9 mouse cellular contexts compared by ENCODE assay signal in the genomic region with DNA sequence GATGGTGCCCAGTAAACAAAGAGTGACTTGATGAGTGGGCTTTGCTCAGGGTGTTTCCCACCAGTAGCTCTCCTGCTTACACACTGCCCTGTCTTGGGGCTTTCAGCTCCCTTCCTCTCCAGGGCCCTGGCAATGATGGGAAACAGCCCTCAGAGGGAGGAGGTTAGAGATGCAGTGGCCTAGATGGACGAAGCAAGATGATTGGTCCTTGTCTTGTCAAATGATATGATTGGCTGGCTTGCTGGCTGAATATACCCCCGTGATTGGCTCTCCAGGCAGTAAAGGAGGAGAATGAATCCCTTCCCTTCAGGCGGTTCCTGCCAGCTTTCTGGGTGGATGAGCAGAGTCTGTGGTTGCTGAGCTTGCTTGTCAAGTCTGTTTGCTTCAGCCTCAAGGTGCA.
DNase-seq lines count a peak whose midpoint lies in the region; ATAC-seq lines count a peak whose summit lies in the region.
"Had no signal": no experiment of that assay in that cellular context is flagged by ENCODE, and none has a peak within 500 bp of the region (broad histone marks: within the 10 kb centered on the region; RNA-seq: fewer than 3 reads in every experiment).

No protein-coding gene starts in this region.

- intact Hi-C loops in left cerebral cortex, postnatal 4 days (cut with DNase I): no loop called here

- peak; percentile 74; the same call in 1 of the 2 replicates for ATAC-seq in heart, embryonic 12.5 days (ENCODE audit: insufficient number of reproducible peaks, low FRiP score)
- ATAC-seq in embryonic facial prominence, embryonic 14.5 days (ENCODE audit: low read depth): peak; percentile 95
- peak; percentile 97 for ATAC-seq in hindbrain, embryonic 16.5 days
- ATAC-seq in inflammation-experienced regulatory T-cells, adult 6 months: no peak

- no peaks in the 10 kb centered on the region for H3K9me3 ChIP-seq in heart, embryonic 12.5 days (replicated peaks)
- no peaks in the 10 kb centered on the region for H3K9me3 ChIP-seq in embryonic facial prominence, embryonic 14.5 days (ENCODE audit: control insufficient read depth, low read length)
- no peaks in the 10 kb centered on the region for H3K9me3 ChIP-seq in hindbrain, embryonic 16.5 days (ENCODE audit: control insufficient read depth, low read length)

- peaks cover 19% of the 10 kb centered on the region for H3K4me1 ChIP-seq in heart, embryonic 12.5 days (replicated peaks)
- no peaks in the 10 kb centered on the region for H3K4me1 ChIP-seq in embryonic facial prominence, embryonic 14.5 days (ENCODE audit: control insufficient read depth, insufficient read depth, low read length)
- peaks cover 7% of the 10 kb centered on the region for H3K4me1 ChIP-seq in hindbrain, embryonic 16.5 days (ENCODE audit: control insufficient read depth, insufficient read depth, low read depth, low read length)

- WGBS in heart, embryonic 12.5 days: 6% methylated on average over 3 of the region's 3 CpGs
- WGBS in embryonic facial prominence, embryonic 14.5 days: 2% methylated on average over 3 of the region's 3 CpGs
- WGBS in hindbrain, embryonic 16.5 days: 3% methylated on average over 3 of the region's 3 CpGs

- H3K27me3 ChIP-seq in heart, embryonic 12.5 days (replicated peaks): no peaks in the 10 kb centered on the region
- no peaks in the 10 kb centered on the region for H3K27me3 ChIP-seq in embryonic facial prominence, embryonic 14.5 days (replicated peaks; ENCODE audit: control insufficient read depth, insufficient read depth, low read length)
- H3K27me3 ChIP-seq in hindbrain, embryonic 16.5 days (replicated peaks; ENCODE audit: control insufficient read depth, insufficient read depth, low read length): no peaks in the 10 kb centered on the region
- H3K27me3 ChIP-seq: CH12.LX had no signal

- no peak overlapping the region; the same call in 1 of the 2 replicates for H3K9ac ChIP-seq in heart, embryonic 12.5 days
- H3K9ac ChIP-seq in embryonic facial prominence, embryonic 14.5 days (ENCODE audit: low read depth, low read length): no peak overlapping the region
- peak overlapping the region; percentile 56 for H3K9ac ChIP-seq in hindbrain, embryonic 16.5 days (ENCODE audit: low read depth, low read length)

- H3K4me3 ChIP-seq in heart, embryonic 12.5 days: peak overlapping the region; percentile 27
- peak overlapping the region; percentile 22 for H3K4me3 ChIP-seq in embryonic facial prominence, embryonic 14.5 days (ENCODE audit: low read depth, low read length)
- H3K4me3 ChIP-seq in hindbrain, embryonic 16.5 days (ENCODE audit: low read length): peak overlapping the region; percentile 30

- no peak overlapping the region for H3K27ac ChIP-seq in heart, embryonic 12.5 days (ENCODE audit: poor library complexity, severe bottlenecking)
- H3K27ac ChIP-seq in embryonic facial prominence, embryonic 14.5 days (replicated peaks; ENCODE audit: low read depth, low read length): no peak overlapping the region; the same call in 1 of the 2 replicates
- peak overlapping the region; percentile 78 for H3K27ac ChIP-seq in hindbrain, embryonic 16.5 days (ENCODE audit: low read depth, low read length)

- H3K36me3 ChIP-seq in heart, embryonic 12.5 days: no peaks in the 10 kb centered on the region
- H3K36me3 ChIP-seq in embryonic facial prominence, embryonic 14.5 days (ENCODE audit: control insufficient read depth, insufficient read depth, low read length): no peaks in the 10 kb centered on the region
- H3K36me3 ChIP-seq in hindbrain, embryonic 16.5 days (ENCODE audit: control insufficient read depth, insufficient read depth, low read length): no peaks in the 10 kb centered on the region

- peak overlapping the region; percentile 54 for H3K4me2 ChIP-seq in heart, embryonic 12.5 days
- peak overlapping the region; percentile 44 for H3K4me2 ChIP-seq in embryonic facial prominence, embryonic 14.5 days (ENCODE audit: low read depth, low read length)
- peak overlapping the region; percentile 54 for H3K4me2 ChIP-seq in hindbrain, embryonic 16.5 days (ENCODE audit: low read length)

- DNase-seq in heart, adult 18-20 months: no peak
- DNase-seq in adrenal gland, postnatal 10 days: peak; percentile 13
- peak; percentile 94 for DNase-seq in embryonic facial prominence, embryonic 14.5 days (ENCODE audit: low spot score)
- DNase-seq in left cerebral cortex, postnatal 4 days: peak; percentile 87
- DNase-seq in right cerebral cortex, adult 2 months (ENCODE audit: low spot score in 2 of 2): peak; percentile 56 to 72

Comparison
In these comparisons a context has a peak if more than half of its experiments do, and no peak if none do; other contexts are left out.
1. DNase-seq: peak in adrenal gland, postnatal 10 days (single experiment), embryonic facial prominence, embryonic 14.5 days (single experiment), left cerebral cortex, postnatal 4 days (single experiment) and right cerebral cortex, adult 2 months (2 of 2); none in heart, adult 18-20 months (0 of 2).
2. Peak in every context shown above with its lines, with median percentiles within 50 percentile points of each other: H3K4me2 ChIP-seq and H3K4me3 ChIP-seq.